Mouse (Mus musculus): ENCODE data around the gene H2bfm.
"Not testable (repeated sequence)": the region's sequence is repeated elsewhere in the genome, so short reads cannot be mapped to it uniquely, and the experiment has no call there.

H2bfm gene

GRCm38 (mm10) chrX:136927031-136927430 is at the start of gene H2bfm:
Gene H2bfm, plus strand, starts transcription at chrX:136927325.
- DNase-seq (ENCODE audit: low spot score), result no peak

- DNase-seq (ENCODE audit: low spot score), result peak; percentile 32
Measured at GRCm38 (mm10) chrX:136895757-136896156, 31.4 kb upstream of the H2bfm start.

DNA sequence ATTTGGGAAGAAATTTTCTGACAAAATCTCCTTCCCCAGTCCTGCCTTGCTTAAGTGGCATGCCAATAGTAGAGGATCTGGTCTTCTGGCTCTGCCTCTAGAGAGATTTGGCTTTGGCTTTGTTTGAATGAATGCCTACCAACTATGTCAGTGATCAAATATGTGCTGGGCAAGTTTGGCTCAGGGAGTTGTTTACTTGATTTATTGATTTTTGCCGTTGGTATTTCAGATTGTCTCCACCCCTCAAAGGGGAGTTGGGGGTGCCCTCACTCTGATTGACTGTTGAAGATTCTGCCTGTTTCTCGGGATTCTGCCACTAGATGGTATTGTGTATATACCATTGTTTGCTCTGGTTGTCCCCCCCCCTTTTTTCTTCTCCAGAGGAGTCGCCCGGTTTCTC is 22.8 kb upstream of the H2bfm start:
- DNase-seq (ENCODE audit: low spot score), result no peak

DNA sequence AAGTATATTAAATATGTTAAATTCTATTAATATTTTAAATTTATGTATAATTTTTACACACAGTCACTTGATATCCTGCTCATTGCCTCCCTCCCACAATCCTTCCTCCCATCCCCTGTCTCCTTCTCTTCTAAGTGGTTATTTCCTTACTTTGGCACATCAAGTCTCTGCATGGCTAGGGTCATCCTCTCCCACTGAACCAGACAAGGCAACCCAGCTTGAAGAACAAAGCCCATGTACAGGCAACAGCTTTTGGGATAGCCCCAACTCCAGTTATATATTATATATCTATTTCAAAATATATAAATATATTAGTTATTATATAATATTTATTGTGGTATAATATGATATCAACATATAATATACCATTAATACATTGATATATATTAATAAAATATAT is 1.3 kb upstream of the H2bfm start:
- peak; percentile 22 for DNase-seq (ENCODE audit: low spot score)

- DNase-seq (ENCODE audit: low spot score), result no peak
Measured at GRCm38 (mm10) chrX:136937985-136938384, 10.9 kb downstream of the H2bfm start.

- peak; percentile 79 for DNase-seq (ENCODE audit: low spot score)
Measured at GRCm38 (mm10) chrX:136957583-136958279, 30.6 kb downstream of the H2bfm start.

- DNase-seq (ENCODE audit: low spot score), result not testable (repeated sequence)
Measured at GRCm38 (mm10) chrX:136958300-136958699, 31.2 kb downstream of the H2bfm start.

GRCm38 (mm10) chrX:136959688-136960087 is 32.6 kb downstream of the H2bfm start:
- peak; percentile 12 for DNase-seq (ENCODE audit: low spot score)

GRCm38 (mm10) chrX:136975397-136975796 is 48.3 kb downstream of the H2bfm start, which contains the start of gene Tmsb15b2:
Gene Tmsb15b2, minus strand, starts transcription at chrX:136975497.
- DNase-seq (ENCODE audit: low spot score), result not testable (repeated sequence)

DNA sequence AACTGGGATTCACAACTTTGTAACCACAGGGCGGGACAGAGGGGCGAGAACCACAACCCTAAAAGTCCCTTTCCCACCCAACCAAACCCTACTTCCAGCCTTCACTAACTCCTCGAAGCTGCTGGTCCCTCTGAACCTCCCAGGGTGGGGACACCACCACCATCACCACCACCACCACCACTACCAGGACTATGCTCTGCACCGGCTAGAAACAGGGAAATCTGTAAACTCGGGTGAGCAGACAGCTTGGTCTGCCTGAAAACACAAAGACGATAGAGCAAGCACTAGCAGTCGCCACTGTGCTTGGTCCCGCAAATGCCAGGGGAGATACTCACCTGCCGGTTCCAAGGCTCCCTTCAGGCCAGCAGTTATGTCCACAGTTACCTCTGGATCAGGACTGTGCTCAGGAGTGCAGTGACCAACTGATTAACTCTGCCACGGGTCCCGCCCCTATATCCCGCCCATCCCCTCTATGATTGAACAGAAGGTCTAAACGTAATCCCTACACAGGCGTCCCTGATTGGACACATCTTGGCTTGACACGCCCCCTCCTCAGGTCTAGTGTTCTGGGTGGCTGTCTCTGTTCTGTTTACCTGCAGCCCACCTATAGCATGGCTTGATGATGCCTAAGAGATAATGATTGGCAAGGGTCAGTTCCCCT is 49.4 kb downstream of the H2bfm start, which contains the start of the genes Tmsb15l and Tmsb15b1:
Tmsb15l (minus strand) TSS at position 446 of the 661 bp plus-strand sequence.
Tmsb15b1 (minus strand) TSS at position 451 of the 661 bp plus-strand sequence.
- peak; percentile 88 for DNase-seq (ENCODE audit: low spot score)
